Mouse (Mus musculus) hindbrain, embryonic 12.5 days (tissue): ENCODE results near the gene Chil3. TPM values are rescaled to one million over a fixed set of nuclear protein-coding genes. Genes with fewer than 3 reads are reported as not detected.
"Not testable (repeated sequence)": the region's sequence is repeated elsewhere in the genome, so short reads cannot be mapped to it uniquely, and the experiment has no call there.

ENCODE experiments used
- ATAC-seq: fragments of 200-750 bp; cut with Nextera tagmentation; 2 replicates; pipeline ENCODE4 v1.8.0; 2017; ENCODE audit warnings: moderate TSS enrichment; ENCODE audit not compliant: low FRiP score
- H3K27ac ChIP-seq: fragments of 300-500 bp; sonication (generic); 2 replicates; pipeline ENCODE4 v1.5.1; 2016; ENCODE audit warnings: mild to moderate bottlenecking
- H3K27me3 ChIP-seq: fragments of 300-500 bp; sonication (generic); 2 replicates; pipeline ENCODE4 v1.6.1; 2016; ENCODE audit warnings: mild to moderate bottlenecking
- H3K36me3 ChIP-seq: fragments of 300-500 bp; sonication (generic); 2 replicates; pipeline ENCODE4 v1.6.1; 2016; ENCODE audit warnings: mild to moderate bottlenecking
- H3K4me1 ChIP-seq: fragments of 300-500 bp; sonication (generic); 2 replicates; pipeline ENCODE4 v1.6.1; 2016
- H3K4me2 ChIP-seq: fragments of 300-500 bp; sonication (generic); replicated peaks from 2 replicates; pipeline ENCODE4 v1.6.1; 2016; ENCODE audit warnings: mild to moderate bottlenecking
- H3K4me3 ChIP-seq: fragments of 300-500 bp; sonication (generic); 2 replicates; pipeline ENCODE4 v1.5.1; 2016; ENCODE audit warnings: mild to moderate bottlenecking
- H3K9ac ChIP-seq: fragments of 300-500 bp; sonication (generic); 2 replicates; pipeline ENCODE4 v1.6.1; 2016; ENCODE audit warnings: mild to moderate bottlenecking, moderate library complexity
- H3K9me3 ChIP-seq: fragments of 300-500 bp; sonication (generic); replicated peaks from 2 replicates; pipeline ENCODE4 v1.6.1; 2016; ENCODE audit warnings: mild to moderate bottlenecking
- WGBS: fragments of 180-500 bp; shearing (Covaris S2); methylation state at CpG from one replicate; pipeline ENCODE4 v1.1.7; 2016; 5-methylcytosine and 5-hydroxymethylcytosine counted together
- polyA plus RNA-seq: library from polyadenylated mRNA; unstranded; fragments of >200 nt; fragmentation: Nextera tagmentation; extraction: Ambion mirVana; gene quantifications from 2 replicates; pipeline ENCODE4 v1.2.1, GENCODE M21; 2016

Chil3 gene
- polyA plus RNA-seq, result not detected in 2 replicates

- H3K9me3 ChIP-seq, result 0 out of 2 replicates have a peak, but pooled peaks cover 4% of the 10 kb centered on the region
- no peak within 1 kb of the TSS for H3K4me3 ChIP-seq
- no peak within 1 kb of the TSS for H3K4me2 ChIP-seq
- H3K4me1 ChIP-seq, result no peaks in the 10 kb centered on the region
- no peaks in the 10 kb centered on the region for H3K36me3 ChIP-seq
- WGBS, result 86% methylated on average over 3 of the region's 3 CpGs
- no peak within 1 kb of the TSS for H3K27ac ChIP-seq
- H3K27me3 ChIP-seq, result no peaks in the 10 kb centered on the region
- no peak for ATAC-seq
- H3K9ac ChIP-seq, result no peak within 1 kb of the TSS
These were observed at the start of gene Chil3 for GRCm38 (mm10) chr3:106167464-106167863. Gene Chil3, minus strand, starts transcription at chr3:106167564.

- not testable (repeated sequence) for H3K27ac ChIP-seq, H3K4me3 ChIP-seq, H3K9ac ChIP-seq, ATAC-seq, H3K4me2 ChIP-seq, H3K36me3 ChIP-seq, H3K27me3 ChIP-seq, H3K4me1 ChIP-seq
- H3K9me3 ChIP-seq, result 0 out of 2 replicates have a peak, but pooled peaks cover 21% of the 10 kb centered on the region
- WGBS, result 62% methylated on average over 1 of the region's 1 CpGs
These were observed 30.7 kb upstream of the Chil3 start for GRCm38 (mm10) chr3:106198030-106198429.

DNA sequence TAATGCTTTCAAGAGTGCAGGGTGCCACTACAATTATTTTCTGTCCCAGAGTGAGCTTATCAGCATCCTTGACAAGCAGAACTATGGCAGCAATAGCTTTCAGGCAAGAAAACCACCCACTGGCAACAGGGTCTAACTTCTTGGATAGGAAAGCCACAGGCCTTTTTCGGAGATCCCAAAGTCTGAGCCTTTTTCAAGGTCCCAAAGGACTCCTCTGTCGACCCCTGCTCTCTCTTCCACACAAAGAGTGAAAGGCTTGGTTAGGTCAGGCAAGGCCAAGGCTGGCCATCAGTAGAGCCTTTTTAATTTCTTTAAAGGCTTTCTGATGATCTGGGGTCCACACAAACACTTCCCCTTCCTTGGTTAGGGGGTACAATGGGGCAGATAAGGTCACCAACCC lies 29.9 kb upstream of the Chil3 start:
- not testable (repeated sequence) for H3K9ac ChIP-seq, H3K4me3 ChIP-seq, H3K27ac ChIP-seq, H3K4me1 ChIP-seq, H3K36me3 ChIP-seq, ATAC-seq, H3K27me3 ChIP-seq, H3K4me2 ChIP-seq
- 0 out of 2 replicates have a peak, but pooled peaks cover 21% of the 10 kb centered on the region for H3K9me3 ChIP-seq
- 77% methylated on average over 2 of the region's 2 CpGs for WGBS

GRCm38 (mm10) chr3:106196276-106196675 lies 28.9 kb upstream of the Chil3 start:
- Histone ChIP-seq H3K9ac (no peak overlapping the region), H3K4me2 (no peak overlapping the region), H3K27ac (no peak overlapping the region), H3K27me3 (no peaks in the 10 kb centered on the region), H3K9me3 (0 out of 2 replicates have a peak, but pooled peaks cover 21% of the 10 kb centered on the region), H3K4me1 (no peaks in the 10 kb centered on the region), H3K36me3 (no peaks in the 10 kb centered on the region), H3K4me3 (no peak overlapping the region)
- no peak for ATAC-seq

DNA sequence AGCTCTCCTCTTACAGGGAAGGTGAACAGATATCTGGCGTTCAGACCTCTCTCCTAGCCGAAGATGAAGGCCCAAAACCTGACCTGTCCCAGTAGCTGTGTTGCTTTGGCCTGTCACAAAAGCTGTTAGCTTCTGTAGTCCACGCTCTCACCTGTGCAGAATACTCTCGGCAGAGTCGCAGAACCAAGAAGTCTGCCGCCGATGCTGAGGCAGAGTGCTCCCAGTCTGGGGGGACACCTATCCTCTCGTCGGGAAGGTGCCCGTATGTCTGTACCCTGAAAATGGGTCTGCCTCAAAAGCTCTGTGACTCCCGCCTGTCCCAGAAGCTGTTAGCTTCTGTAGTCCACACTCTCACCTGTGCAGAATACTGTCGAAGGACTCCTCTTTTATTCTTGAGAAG lies 28.1 kb upstream of the Chil3 start:
- Histone ChIP-seq H3K4me1 (no peaks in the 10 kb centered on the region), H3K9ac (no peak overlapping the region), H3K9me3 (0 out of 2 replicates have a peak, but pooled peaks cover 21% of the 10 kb centered on the region), H3K27me3 (no peaks in the 10 kb centered on the region), H3K27ac (no peak overlapping the region), H3K4me3 (no peak overlapping the region), H3K4me2 (no peak overlapping the region), H3K36me3 (no peaks in the 10 kb centered on the region)
- ATAC-seq, result no peak
- 93% methylated on average over 12 of the region's 12 CpGs for WGBS

DNA sequence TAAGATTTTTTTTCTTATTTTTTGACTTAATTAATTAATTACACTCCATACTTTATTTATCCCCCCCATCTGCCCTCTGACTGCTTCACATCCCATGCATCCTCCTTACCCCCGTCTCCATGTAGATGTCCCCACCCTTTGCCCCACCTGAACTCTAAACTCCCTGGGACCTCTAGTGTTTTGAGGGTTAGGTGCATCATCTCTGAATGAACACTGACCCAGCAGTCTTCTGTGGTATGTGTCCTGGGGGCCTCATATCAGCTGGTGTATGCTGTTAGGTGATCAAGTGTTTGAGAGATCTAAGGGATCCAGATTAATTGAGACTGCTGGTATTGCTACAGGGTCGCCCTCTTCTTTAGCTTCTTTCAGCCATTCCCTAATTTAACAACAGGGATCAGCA lies 20.6 kb upstream of the Chil3 start:
- no peak overlapping the region for H3K27ac ChIP-seq
- H3K4me3 ChIP-seq, result no peak overlapping the region
- H3K27me3 ChIP-seq, result no peaks in the 10 kb centered on the region
- H3K4me1 ChIP-seq, result no peaks in the 10 kb centered on the region
- no peaks in the 10 kb centered on the region for H3K36me3 ChIP-seq
- WGBS, result 81% methylated on average over 2 of the region's 2 CpGs
- H3K9ac ChIP-seq, result no peak overlapping the region
- H3K4me2 ChIP-seq, result no peak overlapping the region
- H3K9me3 ChIP-seq, result peaks cover 8% of the 10 kb centered on the region
- ATAC-seq, result peak; percentile 54; the same call in 1 of the 2 replicates

- Histone ChIP-seq H3K4me3 (no peak overlapping the region), H3K9ac (no peak overlapping the region), H3K4me2 (no peak overlapping the region), H3K9me3 (peaks cover 5% of the 10 kb centered on the region; the same call in 1 of the 2 replicates), H3K4me1 (no peaks in the 10 kb centered on the region), H3K27me3 (no peaks in the 10 kb centered on the region), H3K36me3 (no peaks in the 10 kb centered on the region), H3K27ac (no peak overlapping the region)
- 84% methylated on average over 13 of the region's 13 CpGs for WGBS
- ATAC-seq, result peak; percentile 38; the same call in 1 of the 2 replicates
These were observed 10.3 kb upstream of the Chil3 start for GRCm38 (mm10) chr3:106177509-106178189.

DNA sequence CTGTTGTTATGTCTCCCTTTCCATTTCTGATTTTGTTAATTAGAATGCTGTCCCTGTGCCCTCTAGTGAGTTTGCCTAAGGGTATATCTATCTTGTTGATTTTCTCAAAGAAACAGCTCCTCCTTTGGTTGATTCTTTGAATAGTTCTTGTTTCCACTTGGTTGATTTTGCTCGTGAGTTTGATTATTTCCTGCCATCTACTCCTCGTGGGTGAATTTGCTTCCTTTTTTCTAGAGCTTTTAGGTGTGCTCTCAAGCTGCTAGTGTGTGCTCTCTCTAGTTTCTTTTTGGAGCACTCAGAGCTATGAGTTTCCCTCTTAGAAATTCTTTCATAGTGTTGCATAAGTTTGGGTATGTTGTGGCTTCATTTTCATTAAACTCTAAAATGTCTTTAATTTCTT lies 7.6 kb upstream of the Chil3 start:
- 58% methylated on average over 2 of the region's 2 CpGs for whole genome bisulfite sequencing
- H3K36me3 ChIP-seq, ATAC-seq, H3K27ac ChIP-seq, H3K27me3 ChIP-seq, H3K4me2 ChIP-seq, H3K4me1 ChIP-seq, H3K4me3 ChIP-seq, H3K9ac ChIP-seq, H3K9me3 ChIP-seq: not testable (repeated sequence)

GRCm38 (mm10) chr3:106172506-106172905 lies 5.1 kb upstream of the Chil3 start:
- ATAC-seq, H3K9me3 ChIP-seq: not testable (repeated sequence)

DNA sequence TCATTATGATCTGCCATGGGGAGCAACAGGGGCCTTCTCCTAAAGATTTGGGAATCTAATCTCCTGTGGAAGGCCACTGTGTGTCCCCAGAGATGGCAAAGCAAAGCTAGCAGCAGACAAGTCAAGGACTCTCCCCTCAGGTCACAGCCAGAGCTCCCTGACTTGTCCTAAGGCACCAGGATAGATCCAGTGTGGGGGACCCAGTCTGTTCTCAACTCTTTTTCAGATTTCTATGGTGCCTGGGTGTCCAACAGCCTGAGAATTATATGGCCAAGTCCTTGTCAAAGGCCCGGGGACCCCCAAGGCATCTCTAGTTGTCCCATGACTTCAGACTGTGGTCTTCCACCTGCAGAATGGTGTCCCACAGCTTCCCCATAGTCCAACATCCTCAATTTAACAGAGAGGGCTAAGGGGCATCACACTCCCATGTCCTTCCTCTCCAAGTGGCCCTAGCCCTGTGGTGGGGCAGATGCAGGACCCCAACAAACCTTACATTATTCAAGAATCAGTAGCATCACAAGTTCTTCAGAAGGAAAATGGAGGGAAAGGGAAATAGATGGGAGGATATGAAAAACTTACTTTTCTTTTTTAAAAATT lies 3.9 kb upstream of the Chil3 start:
- Histone ChIP-seq H3K36me3 (no peaks in the 10 kb centered on the region), H3K9ac (no peak overlapping the region), H3K9me3 (0 out of 2 replicates have a peak, but pooled peaks cover 4% of the 10 kb centered on the region), H3K4me3 (no peak overlapping the region), H3K27ac (no peak overlapping the region), H3K4me2 (no peak overlapping the region), H3K4me1 (no peaks in the 10 kb centered on the region), H3K27me3 (no peaks in the 10 kb centered on the region)
- ATAC-seq, result peak; percentile 54
- WGBS, result 77% methylated on average over 1 of the region's 1 CpGs

More at GRCm38 (mm10) chr3:106172506-106172905, 5.1 kb upstream of the Chil3 start:
- not testable (repeated sequence) for H3K27me3 ChIP-seq, H3K9ac ChIP-seq, H3K4me2 ChIP-seq, H3K4me3 ChIP-seq, H3K36me3 ChIP-seq, H3K27ac ChIP-seq, H3K4me1 ChIP-seq
- 72% methylated on average over 2 of the region's 2 CpGs for WGBS

- 67% methylated on average over 1 of the region's 1 CpGs for WGBS
- ATAC-seq, result 0 out of 2 replicates have a peak, but pooled peaks have one; percentile 38
- H3K4me2 ChIP-seq, result no peak overlapping the region
- H3K27me3 ChIP-seq, result no peaks in the 10 kb centered on the region
- no peaks in the 10 kb centered on the region for H3K4me1 ChIP-seq
- no peak overlapping the region for H3K27ac ChIP-seq
- H3K36me3 ChIP-seq, result no peaks in the 10 kb centered on the region
- no peak overlapping the region for H3K9ac ChIP-seq
- H3K4me3 ChIP-seq, result no peak overlapping the region
- H3K9me3 ChIP-seq, result 0 out of 2 replicates have a peak, but pooled peaks cover 4% of the 10 kb centered on the region
These were observed 3.2 kb upstream of the Chil3 start for GRCm38 (mm10) chr3:106170522-106171053.

DNA sequence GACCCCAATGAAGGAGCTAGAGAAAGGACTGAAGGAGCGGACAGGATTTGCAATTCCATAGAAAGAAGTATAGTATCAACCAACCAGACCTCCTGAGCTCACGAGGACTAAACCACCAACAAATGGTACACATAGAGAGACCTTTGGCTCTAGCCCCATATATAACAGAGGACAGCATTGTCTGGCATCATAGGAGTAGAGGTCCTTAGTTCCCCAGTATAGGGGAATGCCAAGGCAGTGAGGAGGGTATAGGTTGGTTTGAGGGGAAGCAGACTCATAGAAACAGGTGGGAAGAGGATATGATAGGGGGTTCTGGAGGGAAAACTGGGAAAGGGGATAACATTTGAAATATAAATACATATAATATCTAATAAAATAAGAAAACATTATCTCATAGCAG lies 13.0 kb downstream of the Chil3 start:
- H3K27me3 ChIP-seq, result no peaks in the 10 kb centered on the region
- H3K27ac ChIP-seq, result no peak overlapping the region
- no peaks in the 10 kb centered on the region for H3K36me3 ChIP-seq
- H3K4me1 ChIP-seq, result no peaks in the 10 kb centered on the region
- no peak overlapping the region for H3K9ac ChIP-seq
- no peak overlapping the region for H3K4me2 ChIP-seq
- 87% methylated on average over 2 of the region's 2 CpGs for WGBS
- no peak for ATAC-seq
- no peak overlapping the region for H3K4me3 ChIP-seq
- H3K9me3 ChIP-seq, result peaks cover 2% of the 10 kb centered on the region; the same call in 1 of the 2 replicates
